Mouse (Mus musculus): ENCODE data around the gene Otx2. TPM values are rescaled to one million over a fixed set of nuclear protein-coding genes. Genes with fewer than 3 reads are reported as not detected.

The Otx2 gene
- polyA plus RNA-seq, 1 experiment from 2014 or later = not detected

DNA sequence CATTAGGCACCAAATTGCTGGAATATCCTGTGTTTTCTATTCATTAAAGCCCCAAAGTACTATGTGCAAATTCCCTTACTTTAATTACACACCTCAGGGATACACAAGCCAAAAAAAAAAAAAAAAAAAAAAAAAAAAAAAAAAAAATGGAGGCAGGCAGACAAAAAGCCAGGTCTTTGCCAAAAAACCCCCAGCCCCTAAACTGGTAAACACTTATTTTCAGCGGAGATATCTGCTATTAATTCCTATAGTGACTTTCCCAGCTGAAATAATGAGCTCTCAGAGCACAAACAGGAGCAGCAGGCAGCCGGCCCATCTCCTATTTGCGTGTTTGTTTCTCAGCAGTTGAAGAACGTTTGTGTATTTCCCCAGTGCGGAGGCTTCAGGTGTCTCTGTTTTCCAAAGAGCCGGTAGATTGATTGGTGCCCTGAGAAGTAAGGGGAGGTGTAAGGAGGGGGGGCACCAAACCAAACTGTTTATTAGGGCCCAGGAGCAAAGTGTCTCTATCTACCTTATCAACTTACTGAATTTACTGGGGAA is 34.3 kb upstream of the Otx2 start:
- 7% methylated on average over 6 of the region's 6 CpGs for WGBS
- H3K36me3 ChIP-seq (ENCODE audit: control insufficient read depth, insufficient read depth, low read length) = no peaks in the 10 kb centered on the region
- no peak overlapping the region for H3K4me3 ChIP-seq (replicated peaks; ENCODE audit: low read length)
- H3K27me3 ChIP-seq (ENCODE audit: control insufficient read depth, insufficient read depth, low read length) = peaks cover 20% of the 10 kb centered on the region
- ATAC-seq (ENCODE audit: insufficient read depth, low FRiP score) = no peak
- no peak overlapping the region for H3K4me2 ChIP-seq (ENCODE audit: low read depth, low read length)
- H3K27ac ChIP-seq (ENCODE audit: low read length) = no peak overlapping the region
- H3K9me3 ChIP-seq (replicated peaks; ENCODE audit: control insufficient read depth, low read length) = no peaks in the 10 kb centered on the region
- no peak overlapping the region for H3K9ac ChIP-seq (ENCODE audit: low read length)
- no peaks in the 10 kb centered on the region for H3K4me1 ChIP-seq (ENCODE audit: control insufficient read depth, insufficient read depth, low read length)

DNA sequence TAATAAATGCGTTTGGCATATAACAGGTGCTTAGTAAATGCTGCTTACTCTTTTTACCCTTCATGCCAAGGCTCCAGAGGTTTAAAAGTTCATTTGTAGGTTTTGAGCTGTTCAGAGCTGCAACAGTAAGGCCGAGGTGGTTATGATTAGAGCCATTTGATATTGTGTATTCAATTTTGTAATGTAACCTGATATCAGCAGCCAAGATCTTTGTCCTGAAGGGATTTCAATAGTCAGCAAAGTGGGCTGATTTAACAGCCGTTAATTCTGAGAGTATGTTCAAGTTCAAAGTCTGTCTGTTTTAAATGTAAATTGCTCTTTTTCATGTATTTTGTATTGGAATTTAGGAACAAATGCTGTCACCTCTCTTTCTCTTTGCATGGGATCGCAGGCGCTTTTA is 33.8 kb upstream of the Otx2 start:
- H3K27ac ChIP-seq (ENCODE audit: low read length) = no peak overlapping the region

DNA sequence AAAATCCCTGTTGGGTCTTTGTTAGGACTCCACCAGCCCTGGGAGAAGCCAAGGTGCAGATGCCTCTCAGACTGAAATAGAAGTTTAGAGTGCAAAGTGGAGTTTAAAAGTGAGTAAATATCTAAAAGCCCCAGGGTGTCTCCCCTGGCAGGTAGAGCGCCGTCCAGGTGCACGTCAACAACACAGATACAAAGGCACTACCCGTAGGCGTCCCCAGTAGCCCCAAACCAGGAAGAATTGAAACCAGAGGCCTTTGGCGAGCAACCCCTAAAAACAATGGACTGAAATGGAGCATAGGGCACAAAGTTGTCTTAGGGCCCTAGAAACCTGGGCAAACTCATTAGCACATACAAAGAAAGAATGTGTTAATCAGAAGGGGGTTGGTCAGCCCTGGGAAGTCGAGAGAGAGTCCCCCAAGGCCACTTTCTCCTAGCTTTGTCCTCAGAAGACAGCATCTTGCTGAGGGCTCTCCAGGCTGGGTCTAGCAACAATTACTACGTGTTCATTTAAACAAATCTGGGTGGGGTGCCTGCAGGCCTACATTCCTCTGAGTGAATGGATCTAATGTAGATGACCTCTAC is 27.3 kb upstream of the Otx2 start:
- Histone ChIP-seq H3K36me3 (ENCODE audit: control insufficient read depth, insufficient read depth, low read length) (no peaks in the 10 kb centered on the region), H3K9ac (ENCODE audit: low read length) (no peak overlapping the region), H3K9me3 (replicated peaks; ENCODE audit: control insufficient read depth, low read length) (no peaks in the 10 kb centered on the region), H3K27me3 (ENCODE audit: control insufficient read depth, insufficient read depth, low read length) (no peaks in the 10 kb centered on the region), H3K4me1 (ENCODE audit: control insufficient read depth, insufficient read depth, low read length) (no peaks in the 10 kb centered on the region), H3K27ac (ENCODE audit: low read length) (no peak overlapping the region), H3K4me3 (replicated peaks; ENCODE audit: low read length) (no peak overlapping the region), H3K4me2 (ENCODE audit: low read depth, low read length) (no peak overlapping the region)
- ATAC-seq (ENCODE audit: insufficient read depth, low FRiP score) = no peak
- 41% methylated on average over 8 of the region's 8 CpGs for WGBS

More for the DNA sequence above, 33.8 kb upstream of the Otx2 start:
- Histone ChIP-seq H3K4me3 (replicated peaks; ENCODE audit: low read length) (no peak overlapping the region), H3K9ac (ENCODE audit: low read length) (no peak overlapping the region), H3K4me2 (ENCODE audit: low read depth, low read length) (no peak overlapping the region), H3K4me1 (ENCODE audit: control insufficient read depth, insufficient read depth, low read length) (no peaks in the 10 kb centered on the region), H3K36me3 (ENCODE audit: control insufficient read depth, insufficient read depth, low read length) (no peaks in the 10 kb centered on the region), H3K27me3 (ENCODE audit: control insufficient read depth, insufficient read depth, low read length) (peaks cover 20% of the 10 kb centered on the region), H3K9me3 (replicated peaks; ENCODE audit: control insufficient read depth, low read length) (no peaks in the 10 kb centered on the region)
- WGBS = 61% methylated on average over 5 of the region's 5 CpGs
- ATAC-seq (ENCODE audit: insufficient read depth, low FRiP score) = no peak

DNA sequence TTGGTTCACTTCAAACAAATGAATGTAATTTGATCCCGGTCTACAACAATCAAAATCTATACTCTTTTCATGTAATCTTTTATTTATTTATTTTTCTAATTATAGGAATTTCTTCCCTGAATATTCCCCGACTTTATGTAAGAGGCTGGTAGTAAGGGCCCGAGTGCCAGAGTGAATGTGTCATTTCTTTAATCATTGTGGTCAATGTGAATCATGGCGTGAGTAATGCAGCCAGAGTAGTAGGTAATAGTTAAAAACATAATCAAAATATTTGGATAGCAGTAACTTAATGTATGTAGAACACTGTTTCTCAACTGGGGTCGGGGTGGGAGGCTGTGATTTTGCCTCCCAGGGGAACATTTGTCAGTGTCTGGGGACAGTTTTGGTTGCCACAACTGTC is 6.0 kb upstream of the Otx2 start:
- 60% methylated on average over 5 of the region's 5 CpGs for WGBS
- H3K4me3 ChIP-seq (replicated peaks; ENCODE audit: low read length) = no peak overlapping the region
- no peaks in the 10 kb centered on the region for H3K36me3 ChIP-seq (ENCODE audit: control insufficient read depth, insufficient read depth, low read length)
- no peaks in the 10 kb centered on the region for H3K4me1 ChIP-seq (ENCODE audit: control insufficient read depth, insufficient read depth, low read length)
- H3K4me2 ChIP-seq (ENCODE audit: low read depth, low read length) = no peak overlapping the region
- no peaks in the 10 kb centered on the region for H3K9me3 ChIP-seq (replicated peaks; ENCODE audit: control insufficient read depth, low read length)
- no peak overlapping the region for H3K27ac ChIP-seq (ENCODE audit: low read length)
- no peak overlapping the region for H3K9ac ChIP-seq (ENCODE audit: low read length)
- ATAC-seq (ENCODE audit: insufficient read depth, low FRiP score) = no peak
- H3K27me3 ChIP-seq (ENCODE audit: control insufficient read depth, insufficient read depth, low read length) = peaks cover 41% of the 10 kb centered on the region

DNA sequence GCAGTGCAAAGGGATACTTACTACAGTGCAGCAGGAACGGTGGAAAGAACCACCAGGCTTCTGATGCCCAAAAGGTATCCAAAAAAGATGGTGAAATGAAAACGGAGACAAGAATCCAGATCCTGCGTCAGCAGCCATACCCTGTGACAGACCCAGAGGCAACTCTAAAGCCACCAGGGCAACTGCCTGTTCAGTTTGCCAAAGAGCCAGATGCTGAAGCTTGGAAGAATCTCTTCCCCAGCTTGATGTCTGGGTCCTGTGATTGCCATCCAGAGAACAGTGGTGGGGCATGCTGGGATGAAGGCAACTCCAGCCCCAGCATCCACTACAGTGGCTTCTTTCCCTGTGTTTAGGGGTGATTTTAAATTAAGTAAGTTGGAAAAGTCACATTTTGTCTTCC is 5.1 kb upstream of the Otx2 start:
- H3K36me3 ChIP-seq (ENCODE audit: control insufficient read depth, insufficient read depth, low read length) = no peaks in the 10 kb centered on the region
- H3K27ac ChIP-seq (ENCODE audit: low read length) = no peak overlapping the region
- no peak overlapping the region for H3K9ac ChIP-seq (ENCODE audit: low read length)
- H3K9me3 ChIP-seq (replicated peaks; ENCODE audit: control insufficient read depth, low read length) = no peaks in the 10 kb centered on the region
- no peaks in the 10 kb centered on the region for H3K4me1 ChIP-seq (ENCODE audit: control insufficient read depth, insufficient read depth, low read length)
- WGBS = 83% methylated on average over 3 of the region's 3 CpGs
- no peak overlapping the region for H3K4me2 ChIP-seq (ENCODE audit: low read depth, low read length)
- ATAC-seq (ENCODE audit: insufficient read depth, low FRiP score) = no peak
- no peak overlapping the region for H3K4me3 ChIP-seq (replicated peaks; ENCODE audit: low read length)
- peaks cover 50% of the 10 kb centered on the region for H3K27me3 ChIP-seq (ENCODE audit: control insufficient read depth, insufficient read depth, low read length)

DNA sequence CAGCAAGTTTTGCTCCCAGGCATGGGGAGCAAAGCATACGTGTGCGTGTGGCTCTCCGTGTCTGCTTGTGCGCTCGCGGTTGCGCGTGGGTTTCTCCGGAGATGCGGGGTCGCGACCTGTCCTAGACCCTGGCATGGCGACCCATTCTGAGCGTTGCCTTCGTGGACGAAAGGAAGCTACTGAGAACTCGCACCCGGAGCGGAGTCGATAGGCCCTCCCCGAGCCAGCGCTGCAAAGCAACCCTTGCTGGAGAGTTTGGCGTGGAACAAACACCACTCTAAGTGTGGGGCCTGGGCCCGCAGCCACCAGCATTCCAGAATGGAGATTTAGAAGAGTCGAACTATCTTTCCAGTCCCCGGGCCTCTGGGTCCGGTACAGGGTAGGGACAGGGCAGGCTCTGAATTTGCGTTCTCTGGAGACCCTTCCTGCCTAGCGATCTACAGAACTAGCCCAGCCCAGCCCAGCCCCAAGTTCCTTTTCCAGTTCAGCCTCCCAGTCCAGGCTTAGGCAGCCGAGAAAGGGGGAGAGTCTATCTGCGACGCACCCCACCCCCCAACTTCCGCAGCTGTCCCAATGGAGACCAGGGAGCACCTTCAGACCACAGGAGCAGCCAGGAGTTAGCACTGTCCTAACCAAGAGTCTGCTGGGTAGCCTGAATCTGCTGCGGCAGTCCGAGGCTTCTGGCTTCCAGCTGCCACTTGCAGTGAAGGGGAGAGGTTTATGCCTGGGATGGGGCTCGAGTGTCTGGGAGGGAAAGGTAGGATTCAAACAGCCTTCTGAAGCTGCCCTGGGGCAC is 615 bp upstream of the Otx2 start:
- no peak overlapping the region for H3K4me3 ChIP-seq (replicated peaks; ENCODE audit: low read length)
- H3K36me3 ChIP-seq (ENCODE audit: control insufficient read depth, insufficient read depth, low read length) = no peaks in the 10 kb centered on the region
- 1% methylated on average over 36 of the region's 36 CpGs for WGBS
- H3K4me1 ChIP-seq (ENCODE audit: control insufficient read depth, insufficient read depth, low read length) = 0 out of 2 replicates have a peak, but pooled peaks cover 2% of the 10 kb centered on the region
- H3K4me2 ChIP-seq (ENCODE audit: low read depth, low read length) = no peak overlapping the region
- no peak overlapping the region for H3K27ac ChIP-seq (ENCODE audit: low read length)
- peaks cover 84% of the 10 kb centered on the region for H3K27me3 ChIP-seq (ENCODE audit: control insufficient read depth, insufficient read depth, low read length)
- no peaks in the 10 kb centered on the region for H3K9me3 ChIP-seq (replicated peaks; ENCODE audit: control insufficient read depth, low read length)
- H3K9ac ChIP-seq (ENCODE audit: low read length) = no peak overlapping the region
- no peak for ATAC-seq (ENCODE audit: insufficient read depth, low FRiP score)

DNA sequence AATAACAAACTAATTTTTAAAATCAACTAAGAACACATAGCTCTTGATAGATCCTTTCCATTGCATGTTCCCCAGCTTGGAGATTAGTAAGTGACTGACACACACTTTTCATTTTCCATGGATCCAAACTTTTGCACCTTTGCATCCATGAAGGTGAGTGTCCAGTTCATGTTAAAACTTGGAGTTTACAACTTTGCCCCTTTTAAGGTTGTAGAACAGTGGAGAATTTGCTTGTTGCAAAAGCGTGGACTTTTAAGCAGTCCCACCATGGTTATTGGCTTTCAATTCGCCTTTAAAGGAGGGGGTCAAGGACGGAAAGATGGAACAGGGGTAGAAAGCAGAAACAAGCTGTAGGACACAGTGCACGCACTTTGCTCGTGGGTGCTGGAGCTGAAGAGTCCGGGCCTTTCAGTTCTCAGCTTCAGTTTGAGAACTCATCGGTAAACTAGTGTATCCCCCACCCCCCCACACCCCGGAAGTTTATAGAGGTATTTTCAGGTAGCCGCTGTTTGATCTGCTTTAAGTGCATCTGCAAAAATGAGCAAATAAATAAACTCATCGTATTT is 925 bp downstream of the Otx2 start:
- H3K36me3 ChIP-seq (ENCODE audit: control insufficient read depth, insufficient read depth, low read length) = no peaks in the 10 kb centered on the region
- 13% methylated on average over 10 of the region's 10 CpGs for WGBS
- H3K27ac ChIP-seq (ENCODE audit: low read length) = no peak overlapping the region
- no peak for ATAC-seq (ENCODE audit: insufficient read depth, low FRiP score)
- no peak overlapping the region for H3K4me2 ChIP-seq (ENCODE audit: low read depth, low read length)
- H3K9me3 ChIP-seq (replicated peaks; ENCODE audit: control insufficient read depth, low read length) = no peaks in the 10 kb centered on the region
- H3K4me1 ChIP-seq (ENCODE audit: control insufficient read depth, insufficient read depth, low read length) = 0 out of 2 replicates have a peak, but pooled peaks cover 2% of the 10 kb centered on the region
- H3K9ac ChIP-seq (ENCODE audit: low read length) = no peak overlapping the region
- peaks cover 84% of the 10 kb centered on the region for H3K27me3 ChIP-seq (ENCODE audit: control insufficient read depth, insufficient read depth, low read length)
- H3K4me3 ChIP-seq (replicated peaks; ENCODE audit: low read length) = no peak overlapping the region

DNA sequence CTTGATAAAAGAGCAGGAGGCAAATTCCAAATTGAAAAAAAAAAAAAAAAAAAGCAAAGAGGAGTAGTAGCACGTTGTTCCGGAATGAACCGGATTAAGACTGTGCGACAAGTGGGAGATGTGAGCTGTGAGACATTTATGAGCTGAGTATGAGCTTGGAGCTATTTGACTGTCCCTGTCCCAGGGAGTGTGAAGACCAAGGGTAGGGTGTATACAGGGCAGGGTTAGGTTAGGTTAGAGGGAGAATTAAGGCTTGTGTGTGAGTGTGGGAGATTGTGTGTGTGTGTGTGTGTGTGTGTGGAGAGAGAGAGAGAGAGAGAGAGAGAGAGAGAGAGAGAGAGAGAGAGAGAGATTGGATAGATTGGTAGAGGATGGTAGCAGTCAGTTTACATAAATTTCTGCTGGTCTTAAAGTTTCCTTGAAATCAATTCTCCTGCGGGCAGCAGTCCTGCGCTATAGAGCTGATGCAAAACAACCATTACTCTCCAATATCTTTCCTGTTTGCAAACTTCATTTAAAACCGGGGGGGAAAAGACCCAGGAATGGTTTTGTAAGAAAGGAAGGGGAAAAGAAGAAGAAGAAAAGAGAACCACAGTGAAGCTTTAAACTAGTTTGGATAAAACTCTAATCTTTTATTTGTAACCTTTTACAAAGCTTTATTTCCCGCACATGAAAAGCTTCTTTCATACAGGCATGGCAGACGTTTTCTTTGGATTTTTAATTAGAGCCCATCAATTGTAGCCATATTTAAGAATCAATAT is 2.0 kb downstream of the Otx2 start:
- Histone ChIP-seq H3K36me3 (ENCODE audit: control insufficient read depth, insufficient read depth, low read length) (no peaks in the 10 kb centered on the region), H3K4me3 (replicated peaks; ENCODE audit: low read length) (no peak overlapping the region), H3K4me1 (ENCODE audit: control insufficient read depth, insufficient read depth, low read length) (0 out of 2 replicates have a peak, but pooled peaks cover 2% of the 10 kb centered on the region), H3K27me3 (ENCODE audit: control insufficient read depth, insufficient read depth, low read length) (peaks cover 92% of the 10 kb centered on the region), H3K9ac (ENCODE audit: low read length) (no peak overlapping the region), H3K27ac (ENCODE audit: low read length) (no peak overlapping the region), H3K4me2 (ENCODE audit: low read depth, low read length) (no peak overlapping the region), H3K9me3 (replicated peaks; ENCODE audit: control insufficient read depth, low read length) (no peaks in the 10 kb centered on the region)
- ATAC-seq (ENCODE audit: insufficient read depth, low FRiP score) = no peak
- 32% methylated on average over 9 of the region's 9 CpGs for WGBS
